Mouse (Mus musculus) frontal cortex, postnatal 25 days (tissue): ENCODE results near the gene Iqcg.
"Not testable (repeated sequence)": the region's sequence is repeated elsewhere in the genome, so short reads cannot be mapped to it uniquely, and the experiment has no call there.

Experiments
- DNase-seq, 2 experiments: peaks; one replicate each; pipeline ENCODE4 v3.0.0; 2022; ENCODE audit warnings: low spot score in 2 of 2

Gene Iqcg

DNA sequence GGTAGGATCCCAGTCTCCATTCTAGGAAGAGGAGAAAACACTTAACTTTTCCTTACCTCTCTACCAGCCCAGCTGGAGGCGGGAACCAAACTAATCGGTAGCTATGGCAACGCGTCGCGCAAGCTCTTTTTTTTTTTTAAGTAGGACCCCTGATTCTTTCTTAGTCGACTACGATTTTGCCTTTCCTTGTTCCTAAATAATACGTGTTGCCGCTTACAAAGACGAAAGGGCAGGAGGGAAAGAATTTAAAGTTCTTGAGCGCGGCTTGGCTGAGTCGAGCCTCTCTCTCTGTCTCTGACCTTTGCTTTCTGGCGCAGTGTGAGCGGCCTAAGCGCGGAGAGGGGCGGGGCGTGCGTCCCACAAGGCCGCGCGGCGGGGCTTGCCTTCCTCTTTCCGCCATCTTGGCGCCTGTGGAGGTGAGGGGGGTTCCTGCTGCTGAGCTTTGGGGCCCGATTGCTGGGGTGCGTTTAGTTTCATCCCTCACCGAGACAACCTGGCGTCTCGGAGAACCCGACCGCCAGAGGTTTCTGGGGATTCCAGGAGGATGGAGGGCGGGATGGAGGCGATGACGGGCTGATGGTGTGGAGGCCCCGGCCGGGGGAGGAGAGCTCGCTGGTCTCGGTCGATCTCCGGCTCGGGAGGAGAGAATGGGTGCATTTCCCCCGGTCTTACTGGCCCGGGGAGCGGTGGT, at the start of gene Iqcg, which contains the start of gene Rpl35a:
TSS of gene Iqcg (minus strand) at position 124 of the 691 bp plus-strand sequence.
TSS of gene Rpl35a (plus strand) at position 359 of the 691 bp plus-strand sequence.
- peak; percentile 82 to 87 for DNase-seq

DNA sequence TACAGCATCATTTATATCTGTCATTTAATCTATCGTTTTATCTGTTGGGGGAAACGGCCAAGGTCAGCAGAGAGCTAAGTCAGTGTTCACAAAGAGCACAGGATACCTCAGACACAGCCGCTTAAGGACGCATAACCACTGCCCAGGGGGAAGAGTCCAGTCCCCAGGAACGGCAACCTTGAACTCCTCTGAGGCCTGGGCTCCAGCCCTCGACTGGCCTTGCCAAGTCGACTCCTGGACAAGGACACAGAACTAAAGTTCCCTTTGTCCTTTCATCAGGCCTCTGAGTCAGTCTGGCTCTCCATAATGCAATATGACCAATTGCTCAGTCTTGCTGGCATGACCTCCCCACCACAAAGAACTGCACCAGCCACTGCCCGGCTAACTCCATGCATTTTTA, 29.6 kb upstream of the Iqcg start:
- DNase-seq: no peak

DNA sequence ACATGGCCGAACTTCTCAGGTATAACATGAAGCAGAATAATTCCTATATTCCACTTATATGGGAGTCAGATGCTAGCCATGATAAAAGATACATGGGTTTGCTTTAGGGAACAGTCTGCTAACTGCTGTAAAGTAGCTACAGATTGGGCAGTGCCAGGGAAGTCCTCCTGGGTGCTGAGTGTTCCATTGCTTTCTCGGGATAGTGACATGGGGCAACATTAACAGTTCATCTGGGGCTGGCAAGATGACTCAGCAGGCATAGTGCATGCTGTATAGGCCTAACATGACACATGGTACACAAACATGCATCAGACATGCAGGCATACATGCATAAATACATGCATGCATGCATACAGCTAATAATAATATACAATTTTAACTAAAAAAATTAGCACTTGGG, 28.0 kb upstream of the Iqcg start:
- no peak for DNase-seq

DNA sequence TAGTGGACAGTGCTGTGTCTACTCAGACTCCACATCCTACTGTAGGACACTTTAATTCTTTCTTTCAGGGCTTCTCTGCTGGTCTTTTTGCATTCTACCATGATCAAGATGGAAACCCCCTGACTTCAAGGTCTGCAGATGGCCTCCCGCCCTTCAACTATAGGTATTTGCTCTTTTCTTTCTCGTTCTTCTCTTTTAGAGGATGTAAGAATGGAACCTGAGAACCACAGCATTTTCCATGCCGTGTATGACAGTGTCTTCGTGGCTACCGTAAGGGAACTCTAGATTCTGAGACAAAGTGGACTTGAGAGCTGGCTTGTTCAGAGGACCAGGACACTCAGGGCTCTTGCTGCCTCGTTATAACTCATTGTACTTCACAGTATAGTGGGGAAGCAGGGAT, 26.9 kb upstream of the Iqcg start:
- no peak for DNase-seq

DNA sequence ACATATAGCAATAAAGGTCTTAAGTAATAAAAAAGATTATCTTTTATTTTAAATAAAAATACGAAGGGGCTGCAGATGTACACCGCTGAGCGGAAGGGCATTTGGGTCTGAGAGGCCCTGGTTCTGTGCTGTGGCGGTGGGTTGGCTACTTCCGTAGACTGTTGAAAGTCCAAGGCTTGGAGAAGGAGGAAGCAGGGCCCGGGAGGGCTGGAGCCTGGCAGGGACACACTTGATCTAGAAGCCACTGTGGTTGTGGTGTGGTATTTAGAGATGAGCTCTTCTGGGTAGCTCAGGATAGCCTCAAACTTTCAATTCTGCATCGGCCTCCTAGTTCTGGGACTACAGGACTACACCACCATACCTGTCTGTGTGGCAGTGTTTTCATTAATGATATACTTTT, 24.0 kb upstream of the Iqcg start:
- DNase-seq: no peak

DNA sequence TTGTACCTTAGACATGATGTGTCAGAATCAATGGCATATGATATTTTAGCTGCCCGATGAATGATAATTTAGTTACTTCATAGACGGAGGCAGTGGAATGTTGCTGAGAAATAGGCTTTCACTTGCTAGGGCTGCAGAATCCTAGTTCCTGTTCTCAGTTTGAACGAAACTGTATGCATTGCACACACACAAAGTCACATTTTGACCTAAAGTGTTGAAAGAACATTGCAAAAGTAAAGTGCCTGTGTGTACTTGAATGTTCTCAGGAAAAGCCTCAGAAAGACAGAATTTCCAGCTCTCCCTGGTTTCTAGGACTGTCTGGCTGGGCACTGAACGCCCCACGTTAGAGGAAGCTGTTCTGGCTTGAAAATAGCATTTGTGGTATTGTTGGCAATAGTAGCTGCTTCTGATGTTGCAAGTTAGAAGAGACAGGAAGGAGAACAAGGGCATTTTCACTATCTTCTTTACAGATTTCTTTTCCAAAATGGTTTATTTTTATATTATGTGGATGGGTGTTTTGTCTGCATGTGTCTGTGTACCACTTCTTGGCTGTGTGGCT, 21.1 kb upstream of the Iqcg start:
- no peak for DNase-seq

DNA sequence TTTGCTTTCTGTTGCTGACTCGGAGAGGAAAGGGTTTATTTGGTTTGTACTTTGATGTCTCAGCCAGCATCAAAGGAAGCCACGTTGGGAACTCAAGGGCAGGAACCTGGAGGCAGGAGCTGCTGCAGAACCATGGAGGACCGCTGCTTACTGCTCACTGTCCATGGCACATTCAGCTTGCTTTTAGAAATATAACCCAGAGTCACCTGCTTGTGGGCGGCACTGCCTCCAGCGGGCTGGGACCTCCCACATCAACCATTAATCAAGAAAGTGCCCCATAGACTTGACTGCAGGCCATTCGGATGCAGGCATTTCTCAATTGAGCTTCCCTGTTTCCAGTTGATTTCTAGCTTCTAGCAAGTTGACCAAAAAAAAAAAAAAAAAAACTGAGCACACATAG, 20.1 kb upstream of the Iqcg start:
- DNase-seq: no peak

DNA sequence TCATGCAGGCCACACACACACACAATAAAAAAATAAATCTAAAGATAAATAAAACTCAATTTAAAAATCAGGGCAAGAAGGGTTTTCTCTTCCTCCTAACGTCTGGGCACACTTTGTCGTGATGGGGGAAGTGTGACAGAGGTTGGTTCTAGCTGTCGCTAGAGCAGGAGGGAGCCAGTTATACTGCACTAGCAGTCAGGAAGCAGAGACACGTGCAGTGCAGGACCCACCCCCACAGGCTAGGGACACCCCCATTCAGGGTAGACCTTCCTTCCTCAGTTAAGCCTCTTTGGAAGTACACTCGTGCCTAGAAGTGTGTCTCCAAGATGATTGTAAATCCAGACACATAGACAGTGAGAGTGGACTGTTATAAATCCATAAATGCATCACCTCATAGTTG, 18.9 kb upstream of the Iqcg start:
- no peak for DNase-seq

DNA sequence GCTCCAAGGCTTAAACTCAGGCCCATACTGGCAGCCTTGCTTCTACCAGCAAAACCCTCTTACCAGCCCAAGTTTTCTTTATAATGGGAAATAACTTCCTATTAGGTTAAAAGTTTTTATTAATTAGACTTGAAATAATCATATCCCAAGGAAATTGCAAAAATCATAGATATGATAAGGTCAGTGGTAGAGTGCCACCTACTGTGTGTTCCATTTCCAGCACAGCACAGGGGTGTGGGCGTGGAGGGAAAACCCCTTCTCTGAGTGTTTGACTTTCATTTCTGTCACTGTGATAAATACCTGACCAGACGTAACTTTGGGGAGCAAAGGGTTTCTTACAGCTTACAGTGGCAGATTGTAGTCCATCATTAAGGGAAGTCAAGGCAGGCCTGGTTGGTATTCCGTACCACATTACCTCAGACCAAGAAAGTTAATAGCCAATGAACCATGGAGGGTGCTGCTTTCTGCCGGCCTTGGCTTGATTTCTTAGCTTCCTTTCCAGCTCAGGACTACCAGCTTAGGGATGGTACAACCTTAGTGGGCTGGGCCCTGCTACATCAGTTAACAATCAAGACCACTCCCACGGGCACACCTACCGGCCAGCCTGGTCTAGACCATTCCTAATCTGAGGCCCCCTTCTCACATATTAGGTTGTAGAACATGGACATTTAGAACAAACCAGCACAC, 17.0 kb upstream of the Iqcg start:
- DNase-seq: no peak

DNA sequence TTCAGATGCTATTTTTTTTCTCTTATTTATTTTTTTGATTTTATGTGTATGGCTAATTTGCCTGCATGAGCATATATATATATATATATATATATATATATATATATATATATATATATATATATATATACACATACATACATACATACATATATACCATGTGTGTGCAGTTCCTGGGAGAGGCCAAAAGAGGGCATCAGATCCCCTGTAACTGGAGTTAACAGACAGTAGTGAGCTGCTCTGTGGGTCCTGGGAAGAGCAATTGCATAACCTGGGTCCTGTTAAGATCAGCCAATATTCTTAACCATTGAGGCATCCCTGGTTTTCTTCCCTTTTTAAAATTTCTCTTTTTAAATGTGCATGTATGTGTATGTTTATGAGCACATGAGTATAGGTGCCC, 14.9 kb upstream of the Iqcg start:
- DNase-seq: no peak

DNA sequence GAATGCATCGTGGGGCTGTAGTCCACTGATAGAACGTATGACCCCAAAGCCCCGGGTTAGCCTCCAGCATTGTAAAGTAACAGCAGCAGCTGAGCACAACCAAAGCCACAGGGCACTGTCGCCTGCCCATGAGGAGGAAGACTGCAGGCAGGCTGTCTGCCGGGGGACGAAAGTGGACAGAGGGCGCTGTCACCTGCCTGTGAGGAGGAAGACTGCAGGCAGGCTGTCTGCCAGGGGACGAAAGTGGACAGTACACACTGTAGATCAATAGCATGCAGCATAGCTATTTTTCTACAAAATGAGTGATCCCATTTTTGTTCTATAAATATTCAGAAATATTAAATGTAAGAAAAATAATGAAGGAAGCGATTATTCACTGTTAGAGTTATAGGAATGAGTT, 8.6 kb upstream of the Iqcg start:
- no peak for DNase-seq

DNA sequence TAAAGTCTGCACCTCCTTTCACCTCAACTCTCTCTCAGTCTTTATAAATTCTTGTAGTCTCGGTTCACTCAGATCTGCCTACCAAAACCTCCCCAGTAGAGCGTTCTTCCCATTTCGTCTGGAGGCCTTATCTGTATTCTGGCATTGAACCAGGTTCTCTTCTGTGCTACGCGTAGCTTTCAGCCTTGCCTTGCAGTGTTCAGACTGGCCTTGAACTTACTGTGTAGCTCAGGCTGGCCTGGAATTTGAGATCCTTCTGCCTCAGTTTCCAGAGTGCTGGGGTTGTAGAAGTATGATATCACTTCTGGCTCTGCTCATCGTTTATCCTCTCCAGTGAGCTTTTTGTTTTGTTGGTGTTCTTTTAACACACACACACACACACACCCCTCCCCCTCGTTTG, 7.2 kb upstream of the Iqcg start:
- DNase-seq: no peak

DNA sequence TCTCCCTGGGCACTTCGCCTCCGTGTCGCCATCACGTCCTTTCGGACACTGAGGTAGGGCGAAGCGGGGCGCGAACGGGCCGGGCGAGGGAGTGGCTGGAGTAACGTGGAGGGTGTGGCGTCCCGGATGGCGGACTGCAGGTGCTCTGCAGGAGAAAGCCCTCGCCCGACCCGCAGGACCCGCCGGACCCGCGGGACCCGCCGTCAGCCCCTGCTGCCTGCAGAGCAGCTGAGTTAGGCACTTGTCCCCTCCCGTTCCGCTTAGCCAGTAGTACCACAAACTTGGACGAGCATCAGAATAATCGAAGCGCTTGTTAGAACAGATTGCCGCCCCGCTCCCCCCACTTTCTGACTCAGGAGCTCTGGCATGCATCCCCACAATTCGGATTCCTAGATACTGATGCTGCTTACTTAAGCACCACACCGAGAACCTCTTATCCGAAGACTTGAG, 6.7 kb upstream of the Iqcg start:
- peak; percentile 40 to 47 for DNase-seq

DNA sequence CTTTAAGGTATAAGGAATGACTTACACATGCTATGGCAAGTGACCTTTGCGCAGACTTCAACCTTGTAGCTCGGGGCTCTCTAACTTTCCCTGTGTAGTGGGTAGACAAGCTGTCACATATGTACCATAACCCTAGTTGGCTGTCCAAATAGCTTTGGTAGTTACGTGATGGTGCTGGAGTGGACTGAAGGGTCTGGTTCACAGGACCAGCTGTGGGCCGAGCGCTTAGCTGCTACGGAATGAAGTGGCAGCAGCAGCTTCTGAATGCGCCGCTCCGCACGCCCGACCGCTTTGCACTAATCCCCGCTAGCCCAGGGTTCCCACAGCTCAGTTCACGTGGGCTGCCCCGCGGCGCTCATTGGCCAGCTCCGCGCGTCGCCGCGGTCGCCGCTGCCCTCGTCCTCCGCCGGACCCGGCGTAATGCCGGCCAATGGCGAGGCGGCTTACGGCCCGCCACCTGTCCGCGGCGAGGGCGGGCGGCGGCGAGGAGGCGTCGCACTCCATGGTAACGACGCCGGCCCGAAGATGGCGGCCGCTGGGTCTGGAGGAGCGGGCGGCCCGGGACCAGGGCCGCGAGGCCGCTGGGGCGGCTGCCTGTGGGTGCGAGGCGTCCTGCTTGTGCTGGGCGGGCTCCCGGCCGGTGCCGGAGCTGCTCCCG, 6.1 kb upstream of the Iqcg start, which contains the start of gene Lmln:
TSS of gene Lmln (plus strand) at position 498 of the 658 bp plus-strand sequence.
- peak; percentile 68 to 79 for DNase-seq

DNA sequence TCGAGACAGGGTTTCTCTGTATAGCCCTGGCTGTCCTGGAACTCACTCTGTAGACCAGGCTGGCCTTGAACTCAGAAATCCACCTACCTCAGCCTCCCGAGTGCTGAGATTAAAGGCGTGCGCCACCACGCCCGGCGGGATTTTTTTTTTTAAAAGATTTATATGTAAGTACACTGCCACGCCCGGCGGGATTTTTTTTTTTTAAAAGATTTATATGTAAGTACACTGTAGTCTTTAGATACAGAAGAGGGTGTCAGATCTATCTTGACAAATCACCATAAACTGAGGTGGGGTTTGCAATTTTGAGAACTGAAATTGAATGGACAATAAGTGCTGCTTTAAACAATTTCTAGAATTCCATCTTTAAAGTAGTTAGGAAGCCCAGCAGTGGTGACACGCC, 5.4 kb upstream of the Iqcg start:
- DNase-seq: no peak

DNA sequence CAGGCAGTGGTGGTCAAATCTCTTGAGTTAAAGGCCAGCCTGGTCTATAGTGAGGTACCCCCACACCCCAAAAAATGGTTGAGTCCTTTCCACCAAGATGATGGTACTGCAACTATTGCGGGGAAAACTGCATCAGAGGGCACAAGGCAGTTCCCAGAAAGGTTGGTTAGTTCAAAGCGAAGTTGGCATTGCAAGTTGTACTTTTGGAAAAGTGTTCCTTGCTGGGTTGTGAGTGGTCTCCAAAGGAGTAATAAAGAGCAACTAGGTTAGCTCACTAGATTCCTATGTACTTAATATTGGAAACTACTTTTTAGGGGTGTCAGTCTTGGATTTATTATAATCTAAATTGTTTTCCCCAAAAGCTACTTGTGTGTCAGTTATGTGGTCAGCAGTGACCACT, 4.9 kb upstream of the Iqcg start:
- no peak for DNase-seq

DNA sequence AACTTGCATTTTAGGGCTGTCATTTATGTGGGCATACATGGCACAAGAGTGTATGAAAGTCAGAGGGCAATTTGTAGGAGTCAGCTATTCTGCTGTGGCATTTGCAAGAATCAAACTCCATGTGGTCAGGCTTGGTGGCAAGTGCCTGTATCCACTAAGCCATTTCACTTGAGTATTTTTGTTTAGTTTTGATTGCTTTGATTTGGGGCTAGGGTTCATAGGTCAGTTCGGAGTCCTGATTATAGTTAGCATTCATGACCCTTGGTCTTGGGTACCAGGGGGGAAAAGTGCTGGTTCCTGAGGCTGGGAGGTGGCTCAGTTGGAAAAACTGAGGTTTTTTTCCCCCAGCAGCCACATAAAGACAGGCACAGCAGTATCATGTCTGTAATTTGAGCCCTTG, 3.5 kb upstream of the Iqcg start:
- no peak for DNase-seq

DNA sequence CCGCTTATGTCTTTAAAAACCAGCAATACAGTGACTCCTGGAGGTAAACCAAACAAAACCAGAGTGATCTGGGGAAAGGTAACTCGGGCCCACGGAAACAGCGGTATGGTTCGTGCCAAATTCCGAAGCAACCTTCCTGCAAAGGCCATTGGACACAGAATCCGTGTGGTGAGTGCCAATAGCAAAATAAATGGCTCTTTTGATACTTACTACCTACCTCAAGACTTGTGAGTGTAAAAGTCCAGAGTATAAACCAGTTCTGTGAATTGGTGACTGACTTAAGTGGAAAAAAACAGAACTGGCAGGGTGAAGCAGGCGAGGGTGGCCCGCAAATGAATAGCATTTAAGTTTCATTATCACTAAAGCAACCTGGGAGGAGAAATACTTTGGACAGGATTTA, 2.6 kb upstream of the Iqcg start:
- DNase-seq: not testable (repeated sequence)

DNA sequence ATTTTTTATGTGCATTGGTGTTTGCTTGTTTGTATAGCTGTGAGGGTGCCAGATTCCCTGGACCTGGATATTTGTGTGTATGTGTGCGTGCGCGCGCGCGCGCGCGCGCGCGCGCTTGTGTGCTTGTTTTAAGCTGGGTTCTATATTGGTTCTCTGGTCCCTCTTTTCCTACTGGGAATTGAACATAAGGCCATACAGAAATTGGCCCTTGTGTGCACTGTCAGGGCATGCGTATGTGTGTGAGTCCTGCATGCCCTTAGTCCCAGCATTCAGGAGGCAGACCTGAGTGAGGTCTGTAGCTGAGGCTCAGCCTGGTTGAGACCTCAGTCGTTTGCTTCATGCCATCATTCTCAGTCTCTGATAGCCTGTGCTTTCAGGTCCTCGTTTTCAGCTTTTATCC, 2.0 kb upstream of the Iqcg start:
- DNase-seq: no peak

DNA sequence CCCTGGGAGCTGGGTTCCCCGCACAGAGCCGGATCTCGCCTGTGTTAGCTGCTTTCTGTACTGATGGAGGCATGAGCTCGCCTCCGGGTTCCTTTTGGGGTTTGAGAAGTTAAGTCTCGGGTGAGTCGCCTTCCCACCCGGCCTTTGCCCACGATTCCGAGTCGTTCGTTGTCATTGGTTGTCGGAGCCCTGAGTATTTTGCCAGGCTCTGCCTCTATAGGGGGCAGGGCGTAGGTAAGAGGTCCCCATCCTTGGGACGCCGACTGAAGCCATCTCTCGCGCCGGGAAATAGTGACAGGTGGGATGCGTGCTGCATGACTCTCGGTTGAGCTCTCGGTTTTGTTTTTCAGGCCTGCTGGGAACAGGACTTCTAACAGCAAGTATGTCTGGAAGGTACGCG, 768 bp upstream of the Iqcg start:
- no peak for DNase-seq

DNA sequence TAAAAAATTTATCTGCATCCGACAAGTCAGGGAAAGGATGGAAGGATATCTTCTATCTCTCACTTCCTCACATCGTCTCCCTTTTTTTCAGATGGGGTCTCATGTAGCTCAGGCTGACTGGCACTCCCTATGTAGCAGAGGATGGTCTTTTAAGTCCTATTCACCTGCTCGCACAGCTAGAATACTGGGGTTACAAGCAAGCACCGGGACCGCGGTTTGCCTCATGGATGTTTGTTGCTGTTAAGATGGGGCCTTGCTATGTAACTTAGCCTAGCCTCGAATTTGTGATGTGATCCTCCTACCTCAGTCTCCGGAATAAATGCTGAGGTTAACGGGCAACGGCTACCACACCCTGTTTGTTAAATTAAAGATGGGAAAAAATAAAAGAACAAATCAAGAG, 363 bp downstream of the Iqcg start:
- DNase-seq: no peak

DNA sequence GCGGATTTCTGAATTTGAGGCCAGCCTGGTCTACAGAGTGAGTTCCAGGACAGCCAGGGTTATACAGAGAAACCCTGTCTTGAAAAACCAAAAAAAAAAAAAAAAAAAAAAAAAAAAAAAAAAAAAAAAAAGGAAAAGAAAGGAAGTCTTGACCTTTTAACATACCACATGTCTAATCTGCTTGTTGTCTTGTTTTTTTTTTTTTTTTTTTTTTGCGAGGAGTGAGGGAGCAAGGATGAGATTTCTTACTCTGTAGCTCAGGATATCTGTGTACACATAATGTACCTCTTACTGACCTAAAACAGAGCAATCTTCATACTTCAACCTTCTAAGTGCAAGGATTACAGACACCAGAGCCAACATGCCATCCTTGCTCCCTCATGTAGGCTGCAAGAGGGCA, 1.1 kb downstream of the Iqcg start:
- DNase-seq: not testable (repeated sequence)

DNA sequence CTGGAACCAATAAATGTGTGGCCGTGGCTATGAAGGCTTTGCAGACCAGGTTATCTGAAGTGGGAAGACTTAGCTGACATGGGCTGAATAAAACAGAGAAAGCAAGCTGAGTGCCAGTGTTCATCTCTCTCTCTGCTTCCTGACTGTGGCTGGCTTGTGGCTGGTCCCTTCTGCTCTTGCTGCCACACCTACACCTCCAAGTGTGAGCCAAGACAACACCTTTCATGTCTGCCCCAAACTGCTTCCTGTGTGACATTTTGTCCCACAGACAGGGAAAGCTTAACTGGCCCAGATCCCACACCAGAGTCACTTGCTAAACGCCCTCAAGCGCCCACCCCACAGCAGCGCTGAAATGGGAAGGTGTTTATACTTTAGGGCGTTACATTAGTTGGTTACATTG, 2.9 kb downstream of the Iqcg start:
- DNase-seq: no peak
